Mouse (Mus musculus): ENCODE results near the gene Tmem200a.

DNA sequence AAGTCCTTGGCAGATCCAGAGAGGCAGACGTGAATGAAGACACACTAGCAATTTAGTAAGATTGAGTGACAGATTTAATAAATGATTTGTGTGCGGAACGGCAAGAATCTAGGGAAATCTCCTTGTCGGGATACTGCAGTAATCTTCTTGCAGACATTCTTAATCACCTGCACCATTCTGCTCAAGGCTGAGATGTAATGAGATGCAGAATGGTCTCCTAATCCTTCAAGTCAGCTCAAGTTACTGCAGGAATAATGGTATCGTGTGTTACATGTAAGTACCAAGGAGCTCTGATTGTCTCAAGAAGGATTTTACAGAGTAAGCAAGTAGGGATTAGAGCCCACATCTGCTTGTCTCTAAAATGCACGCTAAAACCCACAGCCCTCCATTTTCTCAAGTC lies 210.1 kb downstream of the Tmem200a start:
- TF ChIP-seq EP300 (IDR thresholded peaks at IDR 0.05; ENCODE audit: low read depth) (no peak), CTCF (IDR thresholded peaks at IDR 0.05; ENCODE audit: low read depth) (no peak)
